Mouse (Mus musculus): ENCODE results near the gene Kcnh1.

DNA sequence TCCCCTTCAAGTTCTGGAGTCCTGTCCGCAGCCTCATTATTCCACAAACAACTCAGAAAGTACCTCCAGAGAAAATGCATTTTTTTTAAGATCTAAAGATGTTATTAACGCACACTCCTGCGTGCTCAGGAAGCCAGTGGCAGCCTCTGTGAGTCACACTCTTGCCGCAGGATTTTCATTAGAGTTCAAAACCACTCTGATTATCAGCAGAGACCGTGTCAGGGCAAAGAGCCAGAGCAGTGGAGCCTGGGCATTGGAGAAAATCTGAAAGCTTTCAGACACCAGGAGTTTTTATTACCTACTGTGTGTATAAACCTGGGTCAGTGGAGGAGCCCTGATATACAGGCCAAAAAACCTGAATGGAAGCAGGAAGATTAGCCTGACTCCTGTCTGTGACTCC, 287.6 kb downstream of the Kcnh1 start:
- TF ChIP-seq CTCF (IDR thresholded peaks at IDR 0.05; ENCODE audit: low read depth) (no peak), EP300 (IDR thresholded peaks at IDR 0.05; ENCODE audit: low read depth) (no peak)

Measured in liver, postnatal 0 days (tissue).